In the genomic region with DNA sequence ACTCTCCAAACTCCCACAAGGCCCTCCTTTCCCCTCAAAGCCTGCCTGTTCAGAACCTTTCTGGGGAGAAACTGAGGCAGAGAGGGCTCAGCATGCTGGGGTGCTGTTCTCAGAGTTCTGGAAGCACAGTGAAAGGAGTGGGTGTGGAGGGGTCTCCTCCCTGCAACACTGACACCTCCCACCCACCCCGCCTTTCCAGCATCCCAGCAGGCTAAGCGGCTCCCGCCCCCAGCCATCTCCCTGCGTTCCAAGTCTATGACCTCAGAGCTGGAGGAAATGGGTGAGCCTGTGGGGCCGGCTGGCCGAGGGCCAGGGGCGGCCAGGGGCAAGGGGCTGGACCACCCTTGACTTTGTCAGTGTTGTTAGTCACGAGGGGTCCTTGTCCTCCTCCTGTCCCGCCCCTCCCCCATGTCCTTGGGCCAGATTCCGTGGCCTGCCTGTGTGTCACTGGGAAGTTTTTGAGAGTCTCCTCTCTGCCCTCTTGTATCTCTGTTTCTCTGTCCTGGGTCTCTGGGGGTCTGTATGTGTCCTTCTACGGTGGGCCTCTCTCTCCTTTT, we compare ENCODE assay signal across 13 mouse cellular contexts. TPM values are rescaled to one million over a fixed set of nuclear protein-coding genes. Genes with fewer than 3 reads are reported as not detected.
DNase-seq lines count a peak whose midpoint lies in the region; ATAC-seq and TF ChIP-seq lines count a peak whose summit lies in the region.
"Had no signal": no experiment of that assay in that cellular context is flagged by ENCODE, and none has a peak within 500 bp of the region (broad histone marks: within the 10 kb centered on the region; RNA-seq: fewer than 3 reads in every experiment).

No protein-coding gene starts in this region.

- TF ChIP-seq POLR2A in heart, adult 2 months (IDR thresholded peaks at IDR 0.05; ENCODE audit: insufficient read depth, low read depth, low read length): no peak

- no peak for ATAC-seq in neural tube, embryonic 13.5 days (ENCODE audit: low read depth)
- no peak for ATAC-seq in neural tube, embryonic 15.5 days (ENCODE audit: low FRiP score)

- no peaks in the 10 kb centered on the region for H3K9me3 ChIP-seq in heart, embryonic 10.5 days
- H3K9me3 ChIP-seq in neural tube, embryonic 13.5 days: no peaks in the 10 kb centered on the region
- H3K9me3 ChIP-seq in neural tube, embryonic 15.5 days (replicated peaks): no peaks in the 10 kb centered on the region
- H3K9me3 ChIP-seq: stomach, embryonic 15.5 days had no signal

- H3K4me2 ChIP-seq in neural tube, embryonic 13.5 days: 0 out of 2 replicates have a peak overlapping the region, but pooled peaks have one; percentile 9
- H3K4me2 ChIP-seq in neural tube, embryonic 15.5 days: no peak overlapping the region
- H3K4me2 ChIP-seq: stomach, embryonic 15.5 days had no signal

- TF ChIP-seq EP300 in heart, adult 2 months (IDR thresholded peaks at IDR 0.05; ENCODE audit: insufficient read depth, low read depth, low read length): no peak

- 7% methylated on average over 11 of the region's 11 CpGs for WGBS in heart, embryonic 10.5 days
- WGBS in heart, adult 2 months: 12% methylated on average over 11 of the region's 11 CpGs
- 18% methylated on average over 11 of the region's 11 CpGs for WGBS in neural tube, embryonic 13.5 days
- WGBS in neural tube, embryonic 15.5 days: 30% methylated on average over 10 of the region's 11 CpGs

- TF ChIP-seq CTCF in heart, adult 2 months (IDR thresholded peaks at IDR 0.05): no peak

- H3K79me2 ChIP-seq in heart, adult 2 months (replicated peaks; ENCODE audit: control insufficient read depth, insufficient read depth, low read length): no peaks in the 10 kb centered on the region

- H3K27ac ChIP-seq in heart, embryonic 10.5 days: peak overlapping the region; percentile 7; the same call in 1 of the 2 replicates
- H3K27ac ChIP-seq in heart, adult 2 months: no peak overlapping the region
- no peak overlapping the region for H3K27ac ChIP-seq in neural tube, embryonic 13.5 days (replicated peaks)
- no peak overlapping the region for H3K27ac ChIP-seq in neural tube, embryonic 15.5 days (replicated peaks)
- H3K27ac ChIP-seq: stomach, embryonic 15.5 days had no signal

- H3K27me3 ChIP-seq in heart, embryonic 10.5 days (ENCODE audit: insufficient read depth, poor library complexity, severe bottlenecking): peaks cover 98% of the 10 kb centered on the region
- no peaks in the 10 kb centered on the region; the same call in 1 of the 2 replicates for H3K27me3 ChIP-seq in heart, adult 2 months (ENCODE audit: control insufficient read depth, insufficient read depth, low read length)
- H3K27me3 ChIP-seq in neural tube, embryonic 13.5 days: peaks cover 60% of the 10 kb centered on the region
- peaks cover 3% of the 10 kb centered on the region; the same call in 1 of the 2 replicates for H3K27me3 ChIP-seq in neural tube, embryonic 15.5 days (replicated peaks)

- peaks cover 11% of the 10 kb centered on the region for H3K4me1 ChIP-seq in heart, embryonic 10.5 days
- no peaks in the 10 kb centered on the region for H3K4me1 ChIP-seq in heart, adult 2 months (ENCODE audit: control insufficient read depth, insufficient read depth, low read length)
- 0 out of 2 replicates have a peak, but pooled peaks cover 1% of the 10 kb centered on the region for H3K4me1 ChIP-seq in neural tube, embryonic 13.5 days (replicated peaks)
- H3K4me1 ChIP-seq in neural tube, embryonic 15.5 days: 0 out of 2 replicates have a peak, but pooled peaks cover 2% of the 10 kb centered on the region
- H3K4me1 ChIP-seq: stomach, embryonic 15.5 days had no signal

- H3K36me3 ChIP-seq in heart, embryonic 10.5 days: no peaks in the 10 kb centered on the region
- H3K36me3 ChIP-seq in heart, adult 2 months (ENCODE audit: control insufficient read depth, insufficient read depth, low read length): no peaks in the 10 kb centered on the region
- peaks cover 50% of the 10 kb centered on the region for H3K36me3 ChIP-seq in neural tube, embryonic 13.5 days
- H3K36me3 ChIP-seq in neural tube, embryonic 15.5 days: peaks cover 58% of the 10 kb centered on the region
- H3K36me3 ChIP-seq: stomach, embryonic 15.5 days had no signal

- peak; percentile 82 for DNase-seq in heart, embryonic 10.5 days (ENCODE audit: low spot score)
- DNase-seq in heart, adult 2 months: no peak
- DNase-seq in kidney, postnatal 10 days: peak; percentile 54
- DNase-seq in kidney, postnatal 36 days: no peak
- DNase-seq in retina, postnatal 1 day: peak; percentile 60
- no peak for DNase-seq in urinary bladder, adult 18-20 months (ENCODE audit: low spot score in 2 of 2)
- DNase-seq: layer of hippocampus, adult 9-11 months; right cerebral cortex, postnatal 25 days had no signal

- no peak overlapping the region for H3K9ac ChIP-seq in heart, adult 2 months (ENCODE audit: low read depth, low read length)
- H3K9ac ChIP-seq in neural tube, embryonic 13.5 days: no peak overlapping the region
- no peak overlapping the region for H3K9ac ChIP-seq in neural tube, embryonic 15.5 days (replicated peaks)
- H3K9ac ChIP-seq: stomach, embryonic 15.5 days had no signal

- H3K4me3 ChIP-seq in heart, embryonic 10.5 days: 0 out of 2 replicates have a peak overlapping the region, but pooled peaks have one; percentile 20
- no peak overlapping the region for H3K4me3 ChIP-seq in heart, adult 2 months
- no peak overlapping the region for H3K4me3 ChIP-seq in neural tube, embryonic 13.5 days
- no peak overlapping the region for H3K4me3 ChIP-seq in neural tube, embryonic 15.5 days (replicated peaks)
- H3K4me3 ChIP-seq: erythroblast, embryonic 14.5 days; stomach, embryonic 15.5 days had no signal

- intact Hi-C loops in heart, adult 2 months (cut with DNase I): no loop called here

RNA-seq across cellular contexts. Expression of a gene that starts 33.5 kb away (rescaled TPM):
- polyA plus RNA-seq in heart, embryonic 10.5 days (2016; fragmentation: Nextera tagmentation; extraction: Ambion mirVana): 0.47 and 0.84 TPM in 2 replicates
- 1 to 10 TPM; 1.2 to 2.3 TPM for total RNA-seq in heart, adult 2 months (2021)
- polyA plus RNA-seq in heart, adult 2 months (2012; rRNA removed): 0.94 and 1.1 TPM in 2 replicates
- polyA plus RNA-seq in neural tube, embryonic 13.5 days (2015; fragmentation: Nextera tagmentation; extraction: Ambion mirVana): 26.5 and 27.7 TPM in 2 replicates
- polyA plus RNA-seq in neural tube, embryonic 15.5 days (2015; fragmentation: Nextera tagmentation; extraction: Ambion mirVana): 38.1 and 47.6 TPM in 2 replicates
- total RNA-seq: hematopoietic stem cell, adult 5-6 weeks had no signal

RNA-seq across cellular contexts. Expression of a gene that starts 36.8 kb away (rescaled TPM):
- polyA plus RNA-seq in heart, embryonic 10.5 days (2016; fragmentation: Nextera tagmentation; extraction: Ambion mirVana): 0.60 and 1.2 TPM in 2 replicates
- 1 to 10 TPM in 1 of 2 experiments, under 1 TPM in 1; 0.60 to 1.1 TPM for total RNA-seq in heart, adult 2 months (2021)
- 1.8 and 2.0 TPM in 2 replicates for polyA plus RNA-seq in heart, adult 2 months (2012; rRNA removed)
- 2.8 TPM in 2 replicates for polyA plus RNA-seq in neural tube, embryonic 13.5 days (2015; fragmentation: Nextera tagmentation; extraction: Ambion mirVana)
- 4.8 and 5.5 TPM in 2 replicates for polyA plus RNA-seq in neural tube, embryonic 15.5 days (2015; fragmentation: Nextera tagmentation; extraction: Ambion mirVana)

RNA-seq across cellular contexts. Expression of a gene that starts 40.4 kb away (rescaled TPM):
- 0.74 and 0.78 TPM in 2 replicates for polyA plus RNA-seq in heart, embryonic 10.5 days (2016; fragmentation: Nextera tagmentation; extraction: Ambion mirVana)
- 1 to 10 TPM; 1.4 to 2.5 TPM for total RNA-seq in heart, adult 2 months (2021)
- polyA plus RNA-seq in heart, adult 2 months (2012; rRNA removed): 3.1 and 3.2 TPM in 2 replicates
- 24.9 and 28.4 TPM in 2 replicates for polyA plus RNA-seq in neural tube, embryonic 13.5 days (2015; fragmentation: Nextera tagmentation; extraction: Ambion mirVana)
- polyA plus RNA-seq in neural tube, embryonic 15.5 days (2015; fragmentation: Nextera tagmentation; extraction: Ambion mirVana): 67.0 and 75.4 TPM in 2 replicates
- polyA plus RNA-seq: erythroblast, embryonic 14.5 days had no signal

RNA-seq across cellular contexts. Expression of a gene that starts 42.1 kb away (rescaled TPM):
- polyA plus RNA-seq in heart, embryonic 10.5 days (2016; fragmentation: Nextera tagmentation; extraction: Ambion mirVana): 0.49 and 0.83 TPM in 2 replicates
- under 1 TPM; 0.21 to 0.25 TPM for total RNA-seq in heart, adult 2 months (2021)
- polyA plus RNA-seq in heart, adult 2 months (2012; rRNA removed): 0.12 and 0.47 TPM in 2 replicates
- polyA plus RNA-seq in neural tube, embryonic 13.5 days (2015; fragmentation: Nextera tagmentation; extraction: Ambion mirVana): 1.0 and 1.5 TPM in 2 replicates
- 2.5 and 3.4 TPM in 2 replicates for polyA plus RNA-seq in neural tube, embryonic 15.5 days (2015; fragmentation: Nextera tagmentation; extraction: Ambion mirVana)

Comparison
In these comparisons a context has a peak if more than half of its experiments do, and no peak if none do; other contexts are left out.
1. DNase-seq: peak in heart, embryonic 10.5 days (single experiment), kidney, postnatal 10 days (single experiment) and retina, postnatal 1 day (single experiment); none in heart, adult 2 months (0 of 2), kidney, postnatal 36 days (0 of 2) and urinary bladder, adult 18-20 months (0 of 2).
2. RNA of a gene that starts 33.5 kb away (polyA plus RNA-seq): 38.1 to 47.6 TPM in neural tube, embryonic 15.5 days and 26.5 to 27.7 TPM in neural tube, embryonic 13.5 days; 0.94 to 1.1 TPM in heart, adult 2 months and 0.47 to 0.84 TPM in heart, embryonic 10.5 days; every median in the first group is over 10 times any median in the second.